Mouse (Mus musculus) intestine, embryonic 14.5 days (tissue): ENCODE results near the gene Slc2a10. TPM values are rescaled to one million over a fixed set of nuclear protein-coding genes. Genes with fewer than 3 reads are reported as not detected.

Source experiments
- ATAC-seq: fragments of 200-750 bp; cut with Nextera tagmentation; replicated peaks from 2 replicates; pipeline ENCODE4 v1.8.0; 2017; ENCODE audit warnings: low read depth, moderate number of reproducible peaks, moderate TSS enrichment, moderate library complexity; ENCODE audit not compliant: low FRiP score, low TSS enrichment
- DNase-seq: peaks from one replicate; pipeline ENCODE4 v3.0.0-alpha.2; 2018; ENCODE audit warnings: low spot score
- H3K27ac ChIP-seq: fragments of 300-500 bp; sonication (generic); 2 replicates; pipeline ENCODE4 v1.5.1; 2014; ENCODE audit warnings: low read depth, mild to moderate bottlenecking, control low read depth
- H3K27me3 ChIP-seq: fragments of 300-500 bp; sonication (generic); replicated peaks from 2 replicates; pipeline ENCODE4 v1.6.1; 2014; ENCODE audit warnings: low read length, control low read depth; ENCODE audit not compliant: control insufficient read depth, insufficient read depth
- H3K36me3 ChIP-seq: fragments of 300-500 bp; sonication (generic); 2 replicates; pipeline ENCODE4 v1.6.1; 2014; ENCODE audit warnings: low read length, control low read depth; ENCODE audit not compliant: control insufficient read depth, insufficient read depth
- H3K4me1 ChIP-seq: fragments of 300-500 bp; sonication (generic); replicated peaks from 2 replicates; pipeline ENCODE4 v1.6.1; 2014; ENCODE audit warnings: low read length, control low read depth, mixed read lengths; ENCODE audit not compliant: control insufficient read depth, insufficient read depth
- H3K4me2 ChIP-seq: fragments of 300-500 bp; sonication (generic); 2 replicates; pipeline ENCODE4 v1.6.1; 2014; ENCODE audit warnings: low read length
- H3K4me3 ChIP-seq: fragments of 300-500 bp; sonication (generic); 2 replicates; pipeline ENCODE4 v1.5.1; 2014; ENCODE audit warnings: low read depth, low read length, control low read depth, mixed read lengths
- H3K9ac ChIP-seq: fragments of 300-500 bp; sonication (generic); 2 replicates; pipeline ENCODE4 v1.6.1; 2014; ENCODE audit warnings: mild to moderate bottlenecking, low read length
- H3K9me3 ChIP-seq: fragments of 300-500 bp; sonication (generic); 2 replicates; pipeline ENCODE4 v1.6.1; 2016; ENCODE audit warnings: low read length, control low read depth; ENCODE audit not compliant: control insufficient read depth
- WGBS: fragments of 180-500 bp; shearing (Covaris S2); extraction: QIAGEN DNeasy Blood & Tissue Kit; methylation state at CpG from one replicate; pipeline ENCODE4 v1.1.7; 2014; 5-methylcytosine and 5-hydroxymethylcytosine counted together
- polyA plus RNA-seq: library from polyadenylated mRNA; unstranded; fragments of >200 nt; fragmentation: Nextera tagmentation; extraction: Ambion mirVana; gene quantifications from 2 replicates; pipeline ENCODE4 v1.2.1, GENCODE M21; 2014

The Slc2a10 gene
- 4.6 and 4.7 TPM in 2 replicates for polyA plus RNA-seq

DNA sequence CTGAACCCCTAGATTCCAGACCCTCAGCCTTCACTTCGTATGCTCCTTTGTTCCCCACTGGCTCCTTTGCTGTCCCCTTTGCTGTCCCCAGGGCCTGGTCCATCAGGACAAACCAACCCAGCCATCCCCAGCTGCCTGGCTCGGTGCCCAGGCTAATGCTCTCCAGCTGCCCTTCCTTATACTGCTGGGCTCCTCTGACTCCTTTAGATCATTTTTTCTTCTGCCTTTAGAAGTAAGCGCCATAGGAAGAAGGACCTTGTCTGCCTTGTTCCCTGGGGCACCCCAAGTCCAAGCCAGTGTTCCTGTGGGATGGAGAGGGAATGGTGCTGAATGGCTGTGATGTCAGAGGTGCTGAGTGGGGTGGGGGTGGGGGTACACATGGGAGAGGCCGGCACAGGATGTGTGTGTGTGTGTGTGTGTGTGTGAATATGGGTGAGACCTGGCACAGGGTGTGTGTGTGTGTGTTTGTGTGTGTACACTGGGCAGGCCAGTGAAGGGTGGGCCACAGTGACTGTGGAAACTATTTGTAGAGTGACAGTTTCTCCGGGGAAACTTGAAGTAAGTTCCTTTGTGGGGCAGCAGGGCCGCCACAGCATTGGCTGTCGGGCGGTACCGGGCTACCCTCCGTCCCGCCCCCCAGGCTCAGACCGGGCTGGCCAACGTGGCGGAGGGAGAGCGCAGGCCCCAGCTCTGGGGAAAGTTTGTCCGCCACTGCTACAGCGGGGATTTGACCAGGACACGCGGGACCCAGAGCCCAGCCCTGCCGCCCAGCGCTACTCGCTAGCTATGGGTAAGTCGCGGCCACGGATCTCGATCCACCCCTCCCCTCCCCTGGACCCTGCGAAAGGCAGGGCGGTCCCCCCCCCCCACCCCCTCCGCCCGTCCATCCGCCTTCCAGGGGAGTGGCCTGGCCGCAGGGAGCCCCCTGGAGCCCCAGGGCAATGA, at the start of gene Slc2a10:
TSS of gene Slc2a10 (plus strand) at position 529 of the 945 bp plus-strand sequence.
- no peaks in the 10 kb centered on the region for H3K36me3 ChIP-seq
- ATAC-seq, result peak; percentile 78
- no peaks in the 10 kb centered on the region for H3K9me3 ChIP-seq
- peaks cover 5% of the 10 kb centered on the region for H3K4me1 ChIP-seq
- no peaks in the 10 kb centered on the region for H3K27me3 ChIP-seq
- WGBS, result 5% methylated on average over 26 of the region's 32 CpGs
- H3K4me3 ChIP-seq, result peak within 1 kb of the TSS; percentile 45
- H3K27ac ChIP-seq, result peak within 1 kb of the TSS; percentile 9; the same call in 1 of the 2 replicates
- peak; percentile 69 for DNase-seq
- H3K9ac ChIP-seq, result peak within 1 kb of the TSS; percentile 68
- H3K4me2 ChIP-seq, result peak within 1 kb of the TSS; percentile 66

DNA sequence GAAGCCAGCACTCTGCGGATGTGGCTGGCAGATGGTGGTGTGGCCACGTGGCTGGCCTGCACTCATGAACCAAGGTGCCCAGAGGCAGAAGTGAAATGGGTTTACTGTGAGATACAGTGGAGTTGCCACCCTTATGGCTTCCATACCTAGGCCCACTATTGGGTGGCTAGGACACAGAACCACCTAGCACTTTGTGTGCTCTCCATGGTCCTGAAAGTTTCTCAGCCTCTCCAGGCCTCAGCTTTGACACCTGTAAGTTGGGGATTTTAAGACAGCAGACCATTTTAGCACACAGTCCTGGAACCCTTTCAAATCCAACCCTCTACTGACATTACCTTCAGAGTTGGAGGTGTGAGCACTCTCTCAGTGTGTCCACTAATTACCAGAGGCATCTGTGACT, 46.9 kb upstream of the Slc2a10 start:
- no peaks in the 10 kb centered on the region for H3K36me3 ChIP-seq
- H3K27ac ChIP-seq, result no peak overlapping the region
- H3K4me3 ChIP-seq, result no peak overlapping the region
- no peak for ATAC-seq
- no peak for DNase-seq
- H3K9ac ChIP-seq, result no peak overlapping the region
- no peaks in the 10 kb centered on the region for H3K9me3 ChIP-seq
- H3K27me3 ChIP-seq, result no peaks in the 10 kb centered on the region
- no peak overlapping the region for H3K4me2 ChIP-seq
- WGBS, result 58% methylated on average over 2 of the region's 2 CpGs
- no peaks in the 10 kb centered on the region for H3K4me1 ChIP-seq

GRCm38 (mm10) chr2:165458189-165458588, 45.4 kb upstream of the Slc2a10 start:
- H3K4me1 ChIP-seq, result no peaks in the 10 kb centered on the region
- DNase-seq (no peak), ATAC-seq (no peak)
- no peak overlapping the region for H3K4me3 ChIP-seq
- H3K9me3 ChIP-seq, result no peaks in the 10 kb centered on the region
- H3K27ac ChIP-seq, result no peak overlapping the region
- H3K27me3 ChIP-seq, result no peaks in the 10 kb centered on the region
- H3K9ac ChIP-seq, result no peak overlapping the region
- WGBS, result 62% methylated on average over 5 of the region's 5 CpGs
- no peaks in the 10 kb centered on the region for H3K36me3 ChIP-seq
- H3K4me2 ChIP-seq, result no peak overlapping the region

DNA sequence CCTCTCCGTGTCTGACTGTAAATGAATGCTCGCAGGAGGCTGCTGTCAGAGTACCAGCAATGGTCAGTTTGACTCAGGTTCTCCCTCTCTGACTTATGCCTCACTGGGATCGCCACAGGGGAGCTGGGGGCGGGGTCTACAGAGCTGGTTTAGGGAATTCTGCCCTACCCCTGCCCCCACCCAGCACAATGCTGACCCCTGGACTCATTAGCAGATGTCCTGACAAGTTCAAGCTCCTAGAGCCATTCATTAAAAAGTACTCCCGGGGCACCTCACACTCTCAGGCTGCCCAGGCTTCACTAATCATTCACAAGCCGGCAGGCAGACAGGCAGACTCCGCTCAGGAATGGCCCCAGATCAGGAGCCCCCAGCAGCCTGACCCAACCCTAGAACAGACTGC, 43.9 kb upstream of the Slc2a10 start:
- WGBS, result 17% methylated on average over 7 of the region's 7 CpGs
- Histone ChIP-seq H3K27me3 (no peaks in the 10 kb centered on the region), H3K4me3 (no peak overlapping the region), H3K4me2 (no peak overlapping the region), H3K27ac (no peak overlapping the region), H3K4me1 (no peaks in the 10 kb centered on the region), H3K36me3 (no peaks in the 10 kb centered on the region), H3K9me3 (no peaks in the 10 kb centered on the region), H3K9ac (no peak overlapping the region)
- ATAC-seq (no peak), DNase-seq (no peak)

DNA sequence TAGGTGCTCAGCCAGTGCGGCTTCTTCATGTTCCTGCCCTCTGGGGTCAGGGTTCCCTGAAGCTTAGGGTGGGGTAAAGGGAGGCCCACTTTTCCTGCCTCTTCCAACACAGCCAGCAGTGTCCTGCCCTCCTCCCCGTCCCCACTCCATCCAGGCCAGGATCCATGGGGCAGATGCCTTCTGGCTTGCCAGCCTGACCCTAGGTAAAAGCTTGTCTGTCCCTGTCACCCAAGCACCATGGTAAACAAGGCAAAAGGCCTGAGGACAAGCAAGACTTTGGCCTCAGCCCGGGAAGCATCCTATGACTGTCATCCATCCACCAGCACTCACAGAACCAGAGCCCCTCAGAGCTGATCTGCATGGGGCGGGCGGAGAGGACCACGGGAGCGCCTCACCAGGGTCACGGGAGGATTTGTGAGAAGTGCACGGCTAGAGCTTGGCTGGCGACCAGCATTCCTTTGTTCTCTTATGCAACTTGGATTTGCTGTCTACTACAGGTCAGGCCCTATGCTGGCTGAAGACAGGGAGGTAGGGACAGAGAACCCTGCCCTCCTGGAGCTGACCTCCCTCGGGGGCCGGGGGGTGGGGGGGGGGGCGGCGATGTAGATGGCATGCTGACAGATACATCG, 35.6 kb upstream of the Slc2a10 start:
- no peak overlapping the region for H3K27ac ChIP-seq
- H3K36me3 ChIP-seq, result no peaks in the 10 kb centered on the region
- peaks cover 12% of the 10 kb centered on the region for H3K27me3 ChIP-seq
- H3K4me2 ChIP-seq, result no peak overlapping the region
- 53% methylated on average over 15 of the region's 15 CpGs for WGBS
- ATAC-seq (no peak), DNase-seq (no peak)
- H3K9me3 ChIP-seq, result no peaks in the 10 kb centered on the region
- no peak overlapping the region for H3K9ac ChIP-seq
- no peaks in the 10 kb centered on the region; the same call in 1 of the 2 replicates for H3K4me1 ChIP-seq
- H3K4me3 ChIP-seq, result no peak overlapping the region

DNA sequence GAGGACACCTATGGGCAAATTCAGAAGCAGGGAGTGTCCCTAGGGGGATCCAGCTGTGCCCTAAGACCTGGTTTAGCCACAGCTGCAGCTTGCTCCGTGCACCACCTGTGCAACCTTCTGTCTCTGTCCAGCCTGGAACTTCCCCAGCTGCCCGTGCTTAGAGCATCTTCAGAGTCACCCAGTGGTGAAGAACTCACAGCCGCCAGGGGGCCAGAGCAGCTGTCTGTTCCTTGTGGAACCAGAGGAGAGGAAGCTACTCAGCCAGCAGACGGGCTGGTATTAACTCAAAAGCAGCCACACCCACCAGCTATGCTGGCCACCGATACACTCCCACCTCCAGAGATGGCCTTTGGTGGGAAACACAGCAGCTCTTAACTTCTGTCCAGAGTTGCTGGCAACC, 33.4 kb upstream of the Slc2a10 start:
- H3K9ac ChIP-seq, result no peak overlapping the region
- H3K4me3 ChIP-seq, result no peak overlapping the region
- no peak overlapping the region for H3K4me2 ChIP-seq
- WGBS, result 28% methylated on average over 5 of the region's 5 CpGs
- DNase-seq (no peak), ATAC-seq (no peak)
- H3K27ac ChIP-seq, result no peak overlapping the region
- H3K27me3 ChIP-seq, result peaks cover 19% of the 10 kb centered on the region
- no peaks in the 10 kb centered on the region; the same call in 1 of the 2 replicates for H3K4me1 ChIP-seq
- H3K36me3 ChIP-seq, result no peaks in the 10 kb centered on the region
- no peaks in the 10 kb centered on the region for H3K9me3 ChIP-seq

GRCm38 (mm10) chr2:165471943-165472342, 31.6 kb upstream of the Slc2a10 start:
- no peak overlapping the region for H3K27ac ChIP-seq
- ATAC-seq (no peak), DNase-seq (no peak)
- no peak overlapping the region for H3K4me2 ChIP-seq
- H3K36me3 ChIP-seq, result no peaks in the 10 kb centered on the region
- H3K9ac ChIP-seq, result no peak overlapping the region
- WGBS, result 68% methylated on average over 11 of the region's 11 CpGs
- no peak overlapping the region for H3K4me3 ChIP-seq
- H3K4me1 ChIP-seq, result no peaks in the 10 kb centered on the region; the same call in 1 of the 2 replicates
- peaks cover 19% of the 10 kb centered on the region for H3K27me3 ChIP-seq
- no peaks in the 10 kb centered on the region for H3K9me3 ChIP-seq

DNA sequence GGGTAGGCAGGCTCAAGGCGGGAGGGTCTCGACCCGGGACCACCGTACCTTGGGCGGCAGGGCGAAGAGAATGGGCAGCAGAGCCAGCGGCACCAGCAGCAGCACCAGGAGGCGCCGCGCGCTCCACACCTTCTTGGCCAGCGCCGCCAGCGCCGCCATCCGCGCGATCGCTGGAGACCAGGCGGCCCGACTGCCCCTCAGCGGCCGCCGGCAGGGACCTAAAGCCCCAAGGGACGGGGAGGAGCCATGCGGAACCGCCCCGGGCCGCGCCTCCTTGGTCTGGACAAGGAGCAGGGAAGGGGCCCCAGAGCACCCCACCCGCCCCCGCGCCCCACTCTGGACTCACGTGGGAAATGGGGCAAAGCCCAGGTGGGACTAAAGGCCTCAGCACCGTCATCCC, 30.6 kb upstream of the Slc2a10 start, which contains the start of gene Slc13a3:
TSS of gene Slc13a3 (minus strand) at position 228 of the 400 bp plus-strand sequence.
- Histone ChIP-seq H3K9ac (no peak within 1 kb of the TSS), H3K4me3 (peak within 1 kb of the TSS; percentile 15; the same call in 1 of the 2 replicates), H3K27me3 (peaks cover 19% of the 10 kb centered on the region), H3K27ac (no peak within 1 kb of the TSS), H3K4me2 (peak within 1 kb of the TSS; percentile 40), H3K36me3 (no peaks in the 10 kb centered on the region), H3K4me1 (no peaks in the 10 kb centered on the region; the same call in 1 of the 2 replicates), H3K9me3 (no peaks in the 10 kb centered on the region)
- no peak for ATAC-seq
- no peak for DNase-seq
- WGBS, result under 1% methylated on average over 35 of the region's 35 CpGs
